Mouse (Mus musculus) NIH3T3 (cell line): ENCODE results near the gene Vmn2r67.
"Not testable (repeated sequence)": the region's sequence is repeated elsewhere in the genome, so short reads cannot be mapped to it uniquely, and the experiment has no call there.

Source experiments
- DNase-seq: peaks from one replicate; pipeline ENCODE4 v3.0.0-alpha.2; 2012; ENCODE audit warnings: low read depth

The Vmn2r67 gene

DNA sequence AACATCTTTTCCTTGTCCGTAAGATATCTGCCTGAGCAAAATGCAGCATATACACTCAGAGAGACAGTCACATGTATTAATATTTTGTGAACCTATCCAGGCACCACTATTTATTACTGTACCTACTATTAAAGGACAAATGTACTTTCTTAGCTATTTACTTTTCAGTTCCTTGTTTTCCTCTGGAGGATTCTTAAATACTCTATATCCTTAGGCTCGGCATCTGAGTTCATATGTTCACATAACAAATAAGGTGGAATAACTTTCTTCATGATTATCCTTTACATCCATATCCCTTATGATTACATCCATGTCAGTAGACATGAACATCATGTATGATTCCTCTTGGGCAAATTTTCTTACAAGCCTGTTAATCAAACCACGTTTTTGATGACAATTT, at the start of gene Vmn2r67:
Gene Vmn2r67, minus strand, starts transcription at position 101 of the 400 bp plus-strand sequence.
- DNase-seq = no peak

- not testable (repeated sequence) for DNase-seq
These were observed 51.3 kb downstream of the Vmn2r67 start for GRCm38 (mm10) chr7:85104531-85104930.
